Mouse (Mus musculus): Measurements from ENCODE around the gene Slc26a11.

DNA sequence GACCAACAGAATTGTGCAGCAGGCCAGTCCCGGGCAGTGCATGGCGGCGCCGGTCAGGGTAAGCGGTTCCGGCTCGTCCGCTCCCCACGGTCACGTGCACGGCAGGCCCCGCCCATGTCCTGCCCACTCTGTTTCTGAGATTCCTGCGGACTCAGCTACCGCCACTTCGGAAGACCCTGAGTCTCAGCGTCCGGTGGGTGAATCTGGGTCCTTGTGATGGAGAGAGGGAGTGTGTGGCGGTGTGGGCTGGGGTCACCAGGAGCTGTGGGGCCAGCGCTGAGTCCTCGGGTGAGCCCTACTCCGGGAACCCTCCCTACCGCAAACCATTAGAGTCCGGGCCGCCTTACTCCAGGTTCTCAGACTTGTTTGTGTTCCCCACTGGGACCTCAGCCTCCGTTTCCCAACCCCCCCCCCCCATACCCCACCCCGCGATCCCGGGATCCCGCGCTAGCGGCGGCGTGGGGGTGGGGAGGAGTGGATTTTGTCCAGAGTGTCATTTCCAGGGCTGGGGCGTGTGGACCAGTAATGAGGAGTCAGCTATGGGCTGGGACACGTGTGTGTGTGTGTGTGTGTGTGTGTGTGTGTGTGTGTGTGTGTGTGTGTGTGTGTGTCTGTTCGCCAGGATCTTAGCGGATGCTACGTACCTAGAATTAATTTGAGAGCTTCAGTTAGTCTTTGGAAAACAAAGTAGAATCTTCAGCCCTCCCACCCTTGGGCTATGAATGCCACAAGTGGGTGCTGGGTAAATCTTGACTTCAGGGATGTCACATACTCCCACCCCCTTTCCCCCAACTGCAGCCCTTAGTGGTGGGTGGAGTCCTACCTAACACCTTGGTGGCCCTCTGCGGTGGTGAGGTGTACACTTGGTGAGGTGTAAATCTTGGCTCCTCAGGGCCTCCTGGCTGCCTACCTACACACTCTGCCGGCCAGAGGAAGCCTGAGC lies at the start of gene Slc26a11, which contains the start of gene Sgsh:
- no peak for TF ChIP-seq CTCF (IDR thresholded peaks at IDR 0.05; ENCODE audit: extremely low read depth, insufficient read depth, low read length)
- TF ChIP-seq POLR2A (IDR thresholded peaks at IDR 0.05; ENCODE audit: extremely low read depth, insufficient read depth, low read length): peak; percentile 50

Data from cortical plate, adult 2 months (tissue).